In genomic region chr9:69183888-69184287, GRCm38 (mm10) we compare ENCODE assay signal across 14 mouse cellular contexts.
"Had no signal": no experiment of that assay in that cellular context is flagged by ENCODE, and none has a peak within 500 bp of the region (broad histone marks: within the 10 kb centered on the region; RNA-seq: fewer than 3 reads in every experiment).

No protein-coding gene starts in this region.

- DNase-seq: lung, adult 2 months; lung, postnatal 36 days; midbrain, embryonic 14.5 days; thymus, adult 2 months; thymus, postnatal 25 days had no signal

- H3K27ac ChIP-seq: hindbrain, embryonic 12.5 days; left cerebral cortex, adult 2 months; limb, embryonic 15.5 days; neural tube, embryonic 12.5 days; stomach, postnatal 0 days had no signal

- H3K4me1 ChIP-seq: hindbrain, embryonic 12.5 days; neural tube, embryonic 12.5 days had no signal

- H3K4me2 ChIP-seq: hindbrain, embryonic 12.5 days; limb, embryonic 15.5 days; neural tube, embryonic 12.5 days had no signal

- H3K27me3 ChIP-seq: hindbrain, embryonic 12.5 days; limb, embryonic 15.5 days; neural tube, embryonic 12.5 days had no signal

- H3K9ac ChIP-seq: hindbrain, embryonic 12.5 days; limb, embryonic 15.5 days; neural tube, embryonic 12.5 days had no signal

- ATAC-seq: hindbrain, embryonic 16.5 days; inflammation-experienced regulatory T-cells, adult 6 months; intestine, postnatal 0 days; lung, postnatal 0 days had no signal

- H3K9me3 ChIP-seq: hindbrain, embryonic 12.5 days; limb, embryonic 15.5 days; neural tube, embryonic 12.5 days had no signal

- H3K4me3 ChIP-seq: hindbrain, embryonic 12.5 days; left cerebral cortex, adult 2 months; limb, embryonic 15.5 days; neural tube, embryonic 12.5 days had no signal

- H3K36me3 ChIP-seq: hindbrain, embryonic 12.5 days; limb, embryonic 15.5 days; neural tube, embryonic 12.5 days had no signal
